Mouse (Mus musculus) layer of hippocampus, adult 11-12 months (tissue): ENCODE measurements at regions not wholly inside any gene's neighbourhood (a gene's known extent, or its start where the extent isn't known, plus 50 kb on each side); places are given as distances from the start of the nearest gene placed in this dataset.
A peak's percentile ranks its signal among the peaks of the same experiment; 100 is the strongest.

Experiments
- DNase-seq: peaks from one replicate; pipeline ENCODE4 v3.0.0; 2022; ENCODE audit warnings: low spot score

GRCm38 (mm10) chr2:66961808-66962519 lies 177.2 kb upstream of the Scn7a start:
- DNase-seq: peak; percentile 37

- no peak for DNase-seq
Measured at GRCm38 (mm10) chr2:66941188-66941587, 156.5 kb upstream of the Scn7a start.

GRCm38 (mm10) chr2:66898032-66898431 lies 113.3 kb upstream of the Scn7a start:
- DNase-seq: peak; percentile 38

GRCm38 (mm10) chr2:66867457-66868216 lies 82.9 kb upstream of the Scn7a start:
- DNase-seq: no peak
